Mouse (Mus musculus) cerebellum, adult 2 months (tissue): ENCODE results near the gene Cyp39a1. TPM values are rescaled to one million over a fixed set of nuclear protein-coding genes. Genes with fewer than 3 reads are reported as not detected.
A peak's percentile ranks its signal among the peaks of the same experiment; 100 is the strongest.

Experiments used
- DNase-seq, 2 experiments: peaks; one replicate each; pipeline ENCODE4 v3.0.0; 2021
- H3K27ac ChIP-seq: fragments of 200-500 bp; 2 replicates; pipeline ENCODE4 v1.5.1; 2012; ENCODE audit warnings: low read length, control low read depth, inconsistent platforms; ENCODE audit not compliant: insufficient read depth
- H3K27me3 ChIP-seq: fragments of 200-500 bp; 2 replicates; pipeline ENCODE4 v1.6.1; 2012; ENCODE audit warnings: inconsistent platforms, mild to moderate bottlenecking, low read length, moderate library complexity; ENCODE audit not compliant: control insufficient read depth, insufficient read depth
- H3K4me1 ChIP-seq: fragments of 200-500 bp; 2 replicates; pipeline ENCODE4 v1.6.1; 2011; ENCODE audit warnings: low read length; ENCODE audit not compliant: control insufficient read depth, insufficient read depth
- H3K4me3 ChIP-seq: fragments of 200-500 bp; replicated peaks from 2 replicates; pipeline ENCODE3; 2011; ENCODE audit warnings: mild to moderate bottlenecking, low read depth, low read length, control low read depth; ENCODE audit not compliant: insufficient read depth
- CTCF ChIP-seq: fragments of 200-500 bp; IDR thresholded peaks from 2 replicates; pipeline ENCODE4 v1.5.1; 2011; ENCODE audit warnings: low read depth, mild to moderate bottlenecking, control low read depth, low read length, moderate library complexity, borderline replicate concordance; ENCODE audit not compliant: insufficient read depth
- POLR2A ChIP-seq: fragments of 200-500 bp; IDR thresholded peaks from 2 replicates; pipeline ENCODE4 v1.6.1; 2011; ENCODE audit warnings: low read length, control low read depth, borderline replicate concordance; ENCODE audit not compliant: insufficient read depth
- WGBS: fragments of 180-500 bp; shearing (Covaris S2); methylation state at CpG from one replicate; pipeline ENCODE4 v1.1.7; 2018; 5-methylcytosine and 5-hydroxymethylcytosine counted together
- polyA plus RNA-seq: library from polyadenylated mRNA; depleted of rRNA; stranded (reverse); fragments of >200 nt; gene quantifications from 2 replicates; pipeline ENCODE4 v1.2.3, GENCODE M21; 2012

Gene Cyp39a1
- polyA plus RNA-seq, 1 experiment, result 3.2 TPM

- Histone ChIP-seq H3K4me3 (peak within 1 kb of the TSS; percentile 96), H3K27me3 (no peaks in the 10 kb centered on the region), H3K27ac (peak within 1 kb of the TSS; percentile 30), H3K4me1 (no peaks in the 10 kb centered on the region; the same call in 1 of the 2 replicates)
- DNase-seq, result peak; percentile 91 to 96
- no peak for TF ChIP-seq CTCF
- peak; percentile 40; the same call in 1 of the 2 replicates for TF ChIP-seq POLR2A
- 1% methylated on average over 41 of the region's 41 CpGs for WGBS
Measured at GRCm38 (mm10) chr17:43666576-43667289, 492 bp upstream of the Cyp39a1 start, which contains the start of gene Slc25a27. Slc25a27 (minus strand) TSS chr17:43667214.

- H3K27ac ChIP-seq, result no peak overlapping the region
- no peak for TF ChIP-seq CTCF
- TF ChIP-seq POLR2A, result no peak
- H3K4me1 ChIP-seq, result no peaks in the 10 kb centered on the region; the same call in 1 of the 2 replicates
- 48% methylated on average over 6 of the region's 6 CpGs for WGBS
- no peak for DNase-seq
- no peak overlapping the region for H3K4me3 ChIP-seq
- H3K27me3 ChIP-seq, result no peaks in the 10 kb centered on the region
Measured at GRCm38 (mm10) chr17:43669145-43669695, 2.0 kb downstream of the Cyp39a1 start.

- TF ChIP-seq CTCF, result no peak
- TF ChIP-seq POLR2A, result no peak
- Histone ChIP-seq H3K4me1 (no peaks in the 10 kb centered on the region), H3K4me3 (no peak overlapping the region), H3K27ac (no peak overlapping the region), H3K27me3 (no peaks in the 10 kb centered on the region)
- 97% methylated on average over 4 of the region's 4 CpGs for WGBS
- no peak for DNase-seq
Measured at GRCm38 (mm10) chr17:43671907-43672306, 4.7 kb downstream of the Cyp39a1 start.

GRCm38 (mm10) chr17:43675228-43675627 is 8.0 kb downstream of the Cyp39a1 start:
- no peak overlapping the region for H3K4me3 ChIP-seq
- DNase-seq, result no peak
- H3K4me1 ChIP-seq, result no peaks in the 10 kb centered on the region
- H3K27ac ChIP-seq, result no peak overlapping the region
- WGBS, result 62% methylated on average over 1 of the region's 1 CpGs
- H3K27me3 ChIP-seq, result no peaks in the 10 kb centered on the region
- TF ChIP-seq CTCF (no peak), POLR2A (no peak)

- 85% methylated on average over 1 of the region's 1 CpGs for WGBS
- H3K4me3 ChIP-seq, result no peak overlapping the region
- H3K4me1 ChIP-seq, result no peaks in the 10 kb centered on the region
- no peak for DNase-seq
- H3K27ac ChIP-seq, result no peak overlapping the region
- no peaks in the 10 kb centered on the region for H3K27me3 ChIP-seq
- TF ChIP-seq CTCF (no peak), POLR2A (no peak)
Measured at GRCm38 (mm10) chr17:43676241-43676640, 9.0 kb downstream of the Cyp39a1 start.

GRCm38 (mm10) chr17:43677317-43677716 is 10.1 kb downstream of the Cyp39a1 start:
- WGBS, result 29% methylated on average over 1 of the region's 1 CpGs
- H3K4me1 ChIP-seq, result no peaks in the 10 kb centered on the region
- no peak overlapping the region for H3K27ac ChIP-seq
- no peaks in the 10 kb centered on the region for H3K27me3 ChIP-seq
- H3K4me3 ChIP-seq, result no peak overlapping the region
- TF ChIP-seq POLR2A (no peak), CTCF (no peak)
- DNase-seq, result no peak

GRCm38 (mm10) chr17:43684086-43684485 is 16.9 kb downstream of the Cyp39a1 start:
- H3K4me1 ChIP-seq, result no peaks in the 10 kb centered on the region
- no peak for TF ChIP-seq CTCF
- TF ChIP-seq POLR2A, result no peak
- no peak for DNase-seq
- no peaks in the 10 kb centered on the region for H3K27me3 ChIP-seq
- WGBS, result 74% methylated on average over 7 of the region's 7 CpGs
- H3K27ac ChIP-seq, result no peak overlapping the region
- no peak overlapping the region for H3K4me3 ChIP-seq

- 60% methylated on average over 5 of the region's 5 CpGs for WGBS
- H3K4me1 ChIP-seq, result no peaks in the 10 kb centered on the region
- H3K27ac ChIP-seq, result no peak overlapping the region
- no peaks in the 10 kb centered on the region for H3K27me3 ChIP-seq
- no peak overlapping the region for H3K4me3 ChIP-seq
- no peak for DNase-seq
- TF ChIP-seq CTCF (no peak), POLR2A (no peak)
Measured at GRCm38 (mm10) chr17:43684638-43685037, 17.4 kb downstream of the Cyp39a1 start.
